Mouse (Mus musculus) NIH3T3 (cell line): ENCODE data around the gene Adcy2.

Source experiments
- DNase-seq: peaks from one replicate; pipeline ENCODE4 v3.0.0-alpha.2; 2012; ENCODE audit warnings: low read depth

Gene Adcy2

DNA sequence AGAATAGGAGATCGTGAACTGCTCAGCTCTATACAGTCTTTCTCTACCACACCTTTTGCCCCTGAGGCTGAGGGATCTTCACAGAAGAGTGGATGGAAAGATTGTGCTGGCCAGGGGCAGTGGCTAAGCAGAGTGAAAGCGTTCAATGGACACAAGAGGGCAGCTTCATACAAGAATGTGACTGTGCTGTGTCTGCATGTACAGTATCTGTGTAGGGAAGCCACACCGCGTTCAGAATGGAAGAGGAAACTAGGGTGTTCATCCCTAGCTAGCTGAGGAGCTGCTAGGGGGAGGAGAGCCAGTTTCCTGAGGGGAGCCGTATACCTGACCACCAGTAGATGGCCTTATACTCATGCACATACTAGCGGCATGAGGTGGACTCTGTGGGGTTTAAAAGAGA, 376.5 kb downstream of the Adcy2 start:
- no peak for DNase-seq

DNA sequence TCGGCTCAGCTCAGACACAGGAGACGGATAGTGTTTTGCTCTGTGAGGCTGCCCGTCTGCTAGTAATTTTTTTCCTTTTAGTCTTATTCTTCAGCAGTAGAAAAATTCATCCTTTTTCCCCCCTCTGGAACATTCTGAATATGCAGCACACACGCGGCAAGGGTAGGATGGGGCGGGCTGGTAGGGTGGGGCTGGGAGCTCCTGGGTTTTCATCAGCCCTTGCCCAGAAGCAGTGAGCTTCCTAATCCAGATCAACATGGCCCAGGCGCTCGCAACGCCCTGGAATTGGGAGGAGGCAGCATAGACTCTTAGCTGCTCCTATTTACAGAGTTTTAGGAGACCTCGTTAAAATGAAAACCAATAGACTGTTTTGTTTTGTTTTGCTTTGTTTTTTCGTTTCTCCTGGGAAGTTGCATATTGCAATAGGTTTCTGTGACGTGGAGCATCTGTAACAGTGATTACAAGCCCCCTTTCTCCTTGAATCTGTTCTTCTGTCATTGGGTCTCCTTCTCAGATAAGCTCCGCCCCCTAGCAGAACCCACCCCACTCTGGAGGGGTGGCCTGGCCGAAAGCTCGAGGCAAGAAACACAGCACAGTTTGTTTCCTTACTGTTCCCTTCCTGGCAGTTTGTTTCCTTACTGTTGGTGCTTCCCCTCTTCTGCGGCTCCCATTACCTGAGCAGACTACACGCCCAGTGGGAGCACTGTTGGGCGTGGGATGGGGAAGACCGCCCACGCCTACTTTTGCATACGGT, 391.5 kb downstream of the Adcy2 start:
- no peak for DNase-seq

DNA sequence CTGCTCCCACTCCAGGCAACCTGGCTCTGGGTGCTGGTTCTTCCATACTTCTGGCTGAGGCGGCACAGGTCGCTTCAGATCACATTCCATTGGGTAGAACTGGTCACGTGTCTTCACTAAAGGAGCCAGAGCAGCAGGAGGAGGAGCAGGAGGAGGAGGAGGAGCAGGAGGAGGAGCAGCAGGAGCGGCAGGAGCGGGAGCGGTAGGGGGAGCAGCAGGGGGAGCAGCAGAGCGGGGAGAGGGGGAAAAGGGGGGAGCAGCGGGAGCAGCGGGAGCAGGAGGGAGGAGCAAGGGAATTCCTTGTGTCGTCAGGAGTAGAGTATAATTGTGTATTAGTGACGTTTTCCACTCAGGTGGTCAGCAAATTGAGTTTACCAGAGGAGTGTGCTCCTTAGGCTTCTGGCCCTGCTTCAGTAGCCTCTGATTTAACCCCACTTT, 393.6 kb downstream of the Adcy2 start:
- DNase-seq: peak; percentile 34

DNA sequence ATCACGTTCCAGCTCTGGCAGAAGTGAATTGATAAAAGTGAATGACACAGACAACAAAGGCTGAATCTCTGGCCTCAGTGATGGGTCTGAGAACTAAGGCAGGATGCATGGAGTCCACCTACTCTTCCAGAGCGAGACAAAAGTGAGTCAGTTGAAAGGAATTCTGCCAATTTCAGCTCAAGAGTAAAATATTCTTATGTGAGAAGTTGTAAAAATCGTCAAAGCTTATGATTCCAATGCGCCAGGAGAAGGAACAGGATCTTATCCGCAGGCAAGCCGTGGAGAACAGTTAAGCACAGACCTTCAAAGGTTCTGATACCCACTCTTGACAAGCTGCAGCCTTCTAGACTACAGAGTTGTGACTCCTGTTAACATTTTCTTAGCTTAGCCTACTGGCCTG, 396.3 kb downstream of the Adcy2 start:
- DNase-seq: no peak

DNA sequence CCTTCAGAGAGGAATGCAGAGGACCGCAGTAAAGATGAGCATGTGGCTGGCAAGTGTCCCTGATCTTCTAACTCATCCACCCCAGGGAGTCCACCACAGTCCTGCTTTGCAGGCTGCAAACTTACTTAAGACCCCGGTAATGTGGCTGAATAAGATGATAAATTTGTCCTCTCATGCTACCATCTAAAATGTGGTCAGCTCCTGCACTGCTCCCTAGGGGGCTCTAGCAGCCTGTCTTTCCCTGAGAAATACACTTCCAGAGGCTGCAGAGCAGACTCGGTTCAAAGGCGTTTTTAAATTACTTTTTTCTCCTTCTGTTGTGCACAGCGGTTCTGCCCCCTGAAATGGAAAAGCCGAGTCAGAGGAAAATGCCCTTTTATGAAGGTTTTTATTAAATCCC, 398.2 kb downstream of the Adcy2 start:
- DNase-seq: peak; percentile 20

DNA sequence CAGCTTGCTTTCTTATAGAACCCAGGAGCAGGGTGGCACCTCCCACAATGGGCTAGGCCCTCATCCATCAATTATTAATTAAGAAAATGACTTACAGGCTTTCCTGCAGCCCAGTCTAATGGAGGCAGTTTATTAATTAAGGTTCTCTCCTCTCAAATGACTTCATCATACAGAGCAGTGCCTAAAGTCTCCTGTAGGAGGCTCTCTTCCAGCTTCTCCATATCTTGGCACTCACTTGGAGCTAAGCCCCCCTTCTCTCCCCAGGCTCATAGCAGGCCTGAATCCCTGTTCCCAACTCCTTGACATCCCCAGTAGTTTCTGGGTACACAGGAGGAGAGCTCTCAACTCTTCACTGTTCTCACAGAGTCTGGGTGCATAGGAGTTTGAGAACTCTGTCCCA, 400.4 kb downstream of the Adcy2 start:
- no peak for DNase-seq

DNA sequence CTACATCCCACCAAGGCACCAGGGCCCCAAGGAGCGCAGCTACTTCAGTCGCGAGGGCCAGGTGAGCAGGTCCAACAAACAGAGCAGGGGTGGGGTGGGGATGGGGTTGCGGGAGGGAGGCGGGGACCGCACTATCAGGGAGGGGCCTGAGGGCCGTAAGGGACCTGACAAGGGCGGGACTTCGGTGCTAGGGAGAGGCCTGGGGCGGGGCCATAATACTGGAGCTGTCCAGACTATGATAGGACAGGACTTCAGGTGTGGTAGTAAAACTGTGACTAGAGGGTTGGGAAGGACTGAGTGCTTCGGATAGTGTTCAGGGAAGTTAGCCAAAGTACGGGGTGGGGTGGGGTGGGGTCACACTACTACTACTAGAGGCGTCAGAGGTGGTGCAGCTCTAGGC, 401.7 kb downstream of the Adcy2 start:
- no peak for DNase-seq

DNA sequence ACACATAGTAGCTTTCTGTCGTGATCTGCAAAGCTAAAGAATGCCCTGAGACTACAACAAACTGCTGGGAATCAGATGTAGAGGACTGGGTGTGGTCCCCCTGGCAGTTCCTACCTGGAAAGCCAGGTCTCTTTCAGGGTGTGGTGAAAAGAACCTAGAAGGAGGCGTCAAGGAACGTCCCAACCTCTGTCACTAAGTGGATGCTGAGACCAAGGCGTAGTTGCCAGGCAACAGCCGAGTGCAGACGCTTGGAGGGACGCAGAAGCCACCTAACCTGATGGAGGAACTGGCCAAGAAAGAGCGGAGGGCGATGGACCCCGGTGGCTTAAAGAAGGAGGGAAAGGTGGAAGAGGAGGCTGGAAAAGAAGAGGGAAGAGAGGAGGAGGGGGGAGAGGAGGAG, 402.1 kb downstream of the Adcy2 start, which contains the start of gene 1700001L19Rik:
Gene 1700001L19Rik (plus strand): TSS at position 223 of the 400 bp plus-strand sequence.
- no peak for DNase-seq

DNA sequence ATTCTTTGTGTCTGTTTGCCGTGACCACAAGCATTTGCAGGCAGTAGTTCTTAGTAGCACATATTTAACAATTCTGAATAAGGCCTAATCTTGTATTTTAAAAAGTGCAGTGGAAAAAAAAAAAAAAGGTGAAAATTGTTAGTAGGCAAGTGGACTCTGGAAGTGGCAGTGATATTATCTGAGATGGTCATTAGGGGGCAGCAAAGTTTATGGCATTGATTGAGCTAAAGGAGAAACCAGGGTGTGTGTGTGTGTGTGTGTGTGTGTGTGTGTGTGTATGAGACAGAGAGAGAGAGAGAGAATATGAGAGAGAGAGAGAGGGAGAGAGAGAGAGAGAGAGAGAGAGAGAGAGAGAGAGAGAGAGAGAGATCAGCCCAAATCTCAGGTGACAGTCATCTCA, 405.5 kb downstream of the Adcy2 start:
- DNase-seq: peak; percentile 56

DNA sequence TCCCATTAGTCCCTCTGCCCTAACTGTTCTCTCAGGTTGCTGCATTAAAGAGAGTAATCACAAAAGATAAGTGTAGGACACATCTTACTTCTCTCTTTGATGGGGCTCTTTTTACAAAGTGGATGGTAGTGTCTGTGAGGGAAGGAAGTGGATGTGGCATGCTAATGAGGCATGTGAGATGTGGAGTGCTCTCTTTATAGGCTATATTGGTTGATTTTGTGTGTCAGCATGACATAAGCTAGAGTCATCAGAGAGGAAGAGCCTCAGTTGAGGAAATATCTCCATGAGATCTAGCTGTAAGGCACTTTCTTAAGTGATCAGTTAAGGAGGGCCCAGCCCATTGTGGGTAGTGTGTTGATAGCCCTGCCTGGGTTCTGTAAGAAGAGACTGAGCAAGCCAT, 411.0 kb downstream of the Adcy2 start:
- no peak for DNase-seq

DNA sequence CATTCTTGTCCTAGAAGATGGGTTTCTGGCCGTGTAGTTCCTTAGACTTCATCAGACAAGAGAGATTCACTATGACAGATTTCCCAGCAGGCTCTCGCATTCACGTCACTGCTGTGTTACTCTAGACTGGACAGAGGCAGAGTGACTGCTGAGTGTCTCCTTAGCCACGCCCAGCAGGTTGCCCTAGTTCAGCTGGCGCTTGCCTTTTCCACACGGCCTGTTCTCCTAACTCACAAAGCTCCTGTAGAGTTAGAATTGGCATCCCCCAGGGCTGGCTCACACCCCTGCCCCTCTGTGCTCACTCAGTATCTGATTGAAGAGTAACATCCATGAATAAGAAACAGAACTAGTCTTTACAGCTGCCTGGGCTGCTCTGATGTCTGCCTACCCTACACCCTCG, 413.9 kb downstream of the Adcy2 start:
- DNase-seq: no peak

DNA sequence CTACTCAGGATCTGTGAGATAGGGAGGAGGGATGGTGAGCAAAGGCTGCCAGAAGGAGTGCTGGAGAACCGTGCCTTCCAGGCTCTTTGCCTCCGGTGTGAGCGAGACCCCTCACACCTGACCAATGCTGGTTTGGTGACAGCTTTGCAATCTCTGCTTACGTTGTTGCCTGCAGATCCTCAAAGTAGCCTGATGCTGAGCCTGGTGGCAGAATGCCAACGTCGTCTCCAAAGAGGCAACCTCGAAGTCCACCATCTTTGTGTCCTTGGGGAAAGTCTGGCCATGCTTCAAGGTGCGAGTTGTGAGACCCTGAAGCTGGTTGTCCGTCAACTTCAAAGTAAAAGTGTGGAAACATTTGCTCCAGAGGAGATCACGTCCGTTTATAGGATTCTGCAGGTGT, 415.4 kb downstream of the Adcy2 start:
- no peak for DNase-seq

DNA sequence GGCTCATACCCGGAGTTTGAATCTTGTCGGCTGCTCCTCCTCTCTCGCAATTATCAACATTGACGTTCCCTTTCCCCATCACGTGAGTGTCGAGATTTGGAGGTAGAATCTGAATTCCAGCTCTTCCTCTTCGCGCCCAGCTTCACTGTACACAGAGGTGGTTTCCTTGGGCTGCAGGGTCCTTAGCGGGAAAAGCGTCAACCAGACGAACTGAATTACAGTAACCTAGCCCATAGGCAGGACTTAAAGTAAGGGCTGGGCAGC, 416.9 kb downstream of the Adcy2 start:
- peak; percentile 30 for DNase-seq

DNA sequence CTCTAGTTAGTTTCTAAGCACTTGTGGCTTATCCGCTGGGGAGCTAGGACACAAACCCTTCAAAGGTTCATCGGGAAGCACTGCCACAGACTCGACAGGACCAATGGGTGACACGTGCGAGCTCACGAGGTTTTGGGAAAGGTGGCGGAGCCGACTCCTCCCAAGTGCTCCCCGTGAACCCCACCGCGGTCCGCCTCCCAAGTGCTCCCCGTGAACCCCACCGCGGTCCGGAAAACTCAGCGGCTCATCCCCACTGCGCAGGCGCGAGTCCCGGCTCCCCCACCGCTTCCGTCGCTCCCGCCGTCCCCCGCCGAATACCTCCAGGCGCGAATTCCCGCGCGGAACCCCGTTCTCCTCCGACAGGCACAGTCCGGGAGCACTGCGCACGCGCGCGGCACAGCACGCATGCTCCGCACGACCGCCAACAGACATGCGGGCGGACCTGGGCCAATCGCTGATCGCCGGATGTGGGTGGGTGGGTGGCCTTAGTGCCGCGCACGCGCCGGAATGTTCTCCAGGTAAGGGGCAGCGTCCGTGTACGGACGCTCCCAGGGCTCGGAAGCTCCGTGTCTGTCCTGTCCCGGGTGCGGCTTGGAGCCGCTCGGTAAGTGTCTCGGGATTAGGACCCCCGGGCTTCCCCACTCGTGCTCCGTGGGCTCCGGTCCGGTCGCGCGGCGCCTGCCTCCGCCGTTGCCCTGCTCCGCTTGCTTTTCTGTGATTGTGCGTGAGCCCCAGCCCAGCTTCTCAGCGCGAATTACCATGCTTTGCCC, 417.4 kb downstream of the Adcy2 start, which contains the start of the genes Mtrr and Fastkd3:
Gene Mtrr (minus strand): TSS at position 403 of the 770 bp plus-strand sequence.
Gene Fastkd3 (plus strand): TSS at position 488 of the 770 bp plus-strand sequence.
- peak; percentile 94 for DNase-seq

DNA sequence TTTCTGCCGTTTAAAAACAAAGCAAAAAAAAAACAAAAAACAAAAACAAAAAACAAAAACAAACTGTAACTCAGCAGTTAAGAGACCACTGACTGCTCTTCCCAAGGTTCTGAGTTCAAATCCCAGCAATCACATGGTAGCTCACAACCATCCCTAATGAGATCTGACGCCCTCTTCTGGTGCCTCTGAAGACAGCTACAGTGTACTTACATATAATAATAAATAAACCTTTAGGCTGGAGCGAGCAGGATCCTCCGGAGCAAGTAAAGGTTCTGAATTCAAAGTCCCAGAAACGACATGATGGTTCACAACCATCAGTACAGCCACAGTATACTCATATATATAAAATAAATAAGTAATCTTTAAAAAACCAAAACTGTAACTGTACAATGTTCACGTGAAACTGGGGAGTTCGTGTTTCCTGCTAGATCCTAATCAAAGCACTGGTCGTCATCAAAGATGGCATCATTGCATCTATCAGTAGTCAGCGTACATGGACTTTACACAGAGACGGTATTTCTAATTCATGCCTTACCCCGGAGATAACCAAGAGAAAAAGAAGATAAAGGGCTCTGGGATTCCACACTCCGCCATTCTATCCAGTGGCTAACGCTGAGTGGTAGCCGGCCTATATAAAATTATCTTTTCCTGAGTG, 418.1 kb downstream of the Adcy2 start:
- peak; percentile 12 for DNase-seq

DNA sequence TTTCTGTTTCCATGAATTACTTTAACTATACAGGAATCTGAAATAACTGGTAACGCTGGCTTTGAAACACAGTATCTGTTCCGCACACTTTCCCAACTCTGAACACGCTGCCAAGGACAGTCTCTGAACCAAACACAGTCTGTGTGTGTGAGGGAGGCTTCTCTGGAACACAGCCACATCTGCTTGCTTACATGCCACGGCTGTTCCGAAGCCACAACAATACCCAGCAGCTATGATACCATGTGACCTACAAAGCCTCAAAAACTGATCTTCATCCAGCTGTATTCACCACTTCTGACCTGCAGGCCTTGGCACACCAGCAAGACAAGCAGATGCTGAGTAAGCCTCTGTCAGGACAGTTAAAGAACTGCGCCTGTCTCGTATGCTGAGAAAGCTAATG, 421.4 kb downstream of the Adcy2 start:
- DNase-seq: no peak

DNA sequence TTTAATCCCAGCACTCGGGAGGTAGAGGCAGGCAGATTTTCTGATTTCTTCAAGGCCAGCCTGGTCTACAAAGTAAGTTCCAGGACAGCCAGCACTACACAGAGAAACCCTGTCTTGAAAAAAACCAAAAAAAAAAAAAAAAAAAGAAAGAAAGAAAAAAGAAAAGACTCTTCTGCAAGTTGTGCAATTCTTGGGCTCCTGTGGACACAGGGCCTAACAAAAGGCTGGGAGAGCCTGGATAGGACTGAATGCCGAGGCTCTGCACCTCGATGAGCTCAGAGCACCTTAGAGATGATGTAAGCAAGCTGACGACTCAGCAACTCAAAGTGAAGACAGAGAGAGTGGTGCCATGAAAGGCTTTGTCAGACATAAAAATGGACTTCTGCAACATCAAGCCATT, 424.9 kb downstream of the Adcy2 start:
- DNase-seq: no peak

DNA sequence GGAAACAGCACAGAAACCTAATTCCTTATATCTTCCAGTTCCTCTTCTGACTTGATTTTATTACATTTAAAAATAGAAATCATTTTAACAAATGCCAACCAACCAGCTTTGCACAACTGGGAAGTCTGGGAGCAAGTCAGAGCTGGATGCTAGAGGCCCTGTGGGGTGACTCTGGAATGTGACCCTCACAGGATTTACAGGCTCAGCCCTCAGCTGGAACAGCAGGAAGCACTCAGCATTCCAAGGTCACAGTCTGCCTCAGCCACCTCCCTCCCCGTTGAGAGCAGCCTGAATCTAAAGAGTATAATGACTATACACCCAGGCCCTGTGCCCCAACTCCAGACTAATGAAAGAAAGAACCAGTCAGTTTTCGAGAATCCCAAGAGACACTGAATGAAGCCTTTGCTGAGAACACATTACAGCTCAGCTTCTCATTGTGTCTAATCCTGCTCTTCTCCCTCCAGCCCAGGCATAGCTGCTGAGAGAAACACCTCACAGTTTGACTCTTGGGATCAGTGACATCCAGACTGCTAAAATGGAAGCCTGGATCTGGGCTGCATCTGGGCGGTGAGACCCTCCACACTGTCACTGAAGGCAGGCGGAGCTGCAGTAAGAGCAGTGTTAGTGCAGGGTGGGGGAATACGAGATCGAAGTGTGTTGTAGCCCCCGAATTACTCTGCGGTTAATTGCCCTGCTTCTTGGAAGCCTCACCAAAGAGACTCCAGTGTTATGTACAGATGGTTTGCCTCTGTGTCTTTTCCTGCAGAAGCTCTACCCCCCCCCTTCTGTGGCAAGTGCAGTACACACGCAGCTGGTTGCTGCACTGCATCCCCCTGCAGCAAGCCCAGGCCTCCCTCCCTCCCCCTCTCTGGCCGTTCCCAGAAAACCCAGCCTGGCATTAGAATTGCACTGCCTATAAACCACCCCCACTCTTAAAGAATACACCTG, 426.1 kb downstream of the Adcy2 start:
- peak; percentile 52 for DNase-seq

DNA sequence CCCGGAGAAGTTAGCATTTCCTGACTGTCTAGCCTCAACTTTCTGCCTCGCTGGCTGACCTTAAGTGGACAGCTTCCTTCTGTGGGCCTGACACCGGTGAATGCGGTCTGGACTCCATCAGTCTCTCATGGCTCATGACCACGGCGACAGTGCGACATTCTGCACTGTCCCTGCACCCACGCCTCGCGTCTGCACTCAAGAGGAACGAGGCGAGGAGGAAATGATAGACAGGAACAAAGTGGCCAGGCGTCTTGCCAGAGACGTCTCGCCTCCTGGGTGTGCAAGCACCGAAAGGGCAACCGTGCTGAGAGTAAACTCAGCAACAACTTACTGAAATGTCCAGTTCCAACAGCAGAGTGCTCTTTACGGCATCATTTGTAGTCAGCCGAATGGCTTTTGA, 427.1 kb downstream of the Adcy2 start:
- no peak for DNase-seq
